Mouse (Mus musculus) intestine, embryonic 15.5 days (tissue): Measurements from ENCODE around the gene BC003965. TPM values are rescaled to one million over a fixed set of nuclear protein-coding genes. Genes with fewer than 3 reads are reported as not detected.
"Not testable (repeated sequence)": the region's sequence is repeated elsewhere in the genome, so short reads cannot be mapped to it uniquely, and the experiment has no call there.

Source experiments
- ATAC-seq: fragments of 200-750 bp; cut with Nextera tagmentation; 2 replicates; pipeline ENCODE4 v1.8.0; 2017; ENCODE audit warnings: moderate TSS enrichment, moderate library complexity
- H3K27ac ChIP-seq: fragments of 300-500 bp; sonication (generic); 2 replicates; pipeline ENCODE4 v1.5.1; 2015; ENCODE audit warnings: mild to moderate bottlenecking, inconsistent platforms
- H3K27me3 ChIP-seq: fragments of 300-500 bp; sonication (generic); replicated peaks from 2 replicates; pipeline ENCODE4 v1.6.1; 2015; ENCODE audit warnings: inconsistent platforms
- H3K36me3 ChIP-seq: fragments of 300-500 bp; sonication (generic); 2 replicates; pipeline ENCODE4 v1.6.1; 2015; ENCODE audit warnings: inconsistent platforms
- H3K4me1 ChIP-seq: fragments of 300-500 bp; sonication (generic); replicated peaks from 2 replicates; pipeline ENCODE4 v1.6.1; 2015; ENCODE audit warnings: inconsistent platforms
- H3K4me2 ChIP-seq: fragments of 300-500 bp; sonication (generic); replicated peaks from 2 replicates; pipeline ENCODE4 v1.6.1; 2015; ENCODE audit warnings: mild to moderate bottlenecking, inconsistent platforms
- H3K4me3 ChIP-seq: fragments of 300-500 bp; sonication (generic); replicated peaks from 2 replicates; pipeline ENCODE4 v1.5.1; 2015; ENCODE audit warnings: inconsistent platforms
- H3K9ac ChIP-seq: fragments of 300-500 bp; sonication (generic); 2 replicates; pipeline ENCODE4 v1.6.1; 2015; ENCODE audit warnings: inconsistent platforms
- H3K9me3 ChIP-seq: fragments of 300-500 bp; sonication (generic); 2 replicates; pipeline ENCODE4 v1.6.1; 2016; ENCODE audit warnings: inconsistent platforms
- WGBS: fragments of 180-500 bp; shearing (Covaris S2); methylation state at CpG from one replicate; pipeline ENCODE4 v1.1.7; 2015; 5-methylcytosine and 5-hydroxymethylcytosine counted together
- polyA plus RNA-seq: library from polyadenylated mRNA; unstranded; fragments of >200 nt; fragmentation: Nextera tagmentation; extraction: Ambion mirVana; gene quantifications from 2 replicates; pipeline ENCODE4 v1.2.1, GENCODE M21; 2015

BC003965 gene
- polyA plus RNA-seq, 1 experiment from 2014 or later, result 39.5 TPM

- 88% methylated on average over 1 of the region's 1 CpGs for WGBS
- ATAC-seq, result no peak
- Histone ChIP-seq H3K4me1 (peaks cover 6% of the 10 kb centered on the region), H3K27ac (no peak overlapping the region), H3K9ac (no peak overlapping the region), H3K4me2 (no peak overlapping the region), H3K36me3 (0 out of 2 replicates have a peak, but pooled peaks cover 2% of the 10 kb centered on the region), H3K27me3 (no peaks in the 10 kb centered on the region), H3K9me3 (no peaks in the 10 kb centered on the region), H3K4me3 (no peak overlapping the region)
These were observed 36.4 kb downstream of the BC003965 start for GRCm38 (mm10) chr17:25220746-25221145.

GRCm38 (mm10) chr17:25221821-25222503 lies 37.6 kb downstream of the BC003965 start:
- Histone ChIP-seq H3K4me2 (peak overlapping the region; percentile 77), H3K36me3 (0 out of 2 replicates have a peak, but pooled peaks cover 2% of the 10 kb centered on the region), H3K4me1 (peaks cover 6% of the 10 kb centered on the region), H3K4me3 (peak overlapping the region; percentile 43), H3K27ac (no peak overlapping the region), H3K9ac (peak overlapping the region; percentile 44), H3K27me3 (no peaks in the 10 kb centered on the region), H3K9me3 (no peaks in the 10 kb centered on the region)
- WGBS, result 2% methylated on average over 23 of the region's 30 CpGs
- peak; percentile 92 for ATAC-seq

GRCm38 (mm10) chr17:25222504-25222940 lies 38.2 kb downstream of the BC003965 start:
- not testable (repeated sequence) for H3K9me3 ChIP-seq, H3K4me1 ChIP-seq, H3K27ac ChIP-seq, H3K9ac ChIP-seq, H3K27me3 ChIP-seq, H3K36me3 ChIP-seq
- WGBS, result 14% methylated on average over 16 of the region's 28 CpGs
- H3K4me3 ChIP-seq, result peak overlapping the region; percentile 43
- peak overlapping the region; percentile 77 for H3K4me2 ChIP-seq
- ATAC-seq, result peak; percentile 93

GRCm38 (mm10) chr17:25222951-25223601 lies 38.7 kb downstream of the BC003965 start:
- Histone ChIP-seq H3K36me3 (0 out of 2 replicates have a peak, but pooled peaks cover 2% of the 10 kb centered on the region), H3K4me1 (peaks cover 6% of the 10 kb centered on the region), H3K27ac (no peak overlapping the region), H3K27me3 (no peaks in the 10 kb centered on the region), H3K4me2 (peak overlapping the region; percentile 59), H3K4me3 (peak overlapping the region; percentile 29), H3K9ac (no peak overlapping the region), H3K9me3 (no peaks in the 10 kb centered on the region)
- ATAC-seq, result no peak
- 50% methylated on average over 6 of the region's 6 CpGs for WGBS

- no peak overlapping the region for H3K27ac ChIP-seq
- no peak overlapping the region for H3K4me2 ChIP-seq
- no peak overlapping the region for H3K9ac ChIP-seq
- no peak overlapping the region for H3K4me3 ChIP-seq
- ATAC-seq, result no peak
- H3K9me3 ChIP-seq, result no peaks in the 10 kb centered on the region
- peaks cover 6% of the 10 kb centered on the region for H3K4me1 ChIP-seq
- H3K27me3 ChIP-seq, result no peaks in the 10 kb centered on the region
- no peaks in the 10 kb centered on the region for H3K36me3 ChIP-seq
- 86% methylated on average over 7 of the region's 7 CpGs for WGBS
These were observed 40.4 kb downstream of the BC003965 start for GRCm38 (mm10) chr17:25224586-25225222.

GRCm38 (mm10) chr17:25225659-25226058 lies 41.3 kb downstream of the BC003965 start:
- 94% methylated on average over 4 of the region's 4 CpGs for WGBS
- no peak for ATAC-seq
- H3K4me2 ChIP-seq, result no peak overlapping the region

GRCm38 (mm10) chr17:25227991-25228390 lies 43.6 kb downstream of the BC003965 start:
- ATAC-seq, result no peak
- Histone ChIP-seq H3K4me1 (peaks cover 1% of the 10 kb centered on the region; the same call in 1 of the 2 replicates), H3K4me3 (no peak overlapping the region), H3K9me3 (no peaks in the 10 kb centered on the region), H3K36me3 (peaks cover 11% of the 10 kb centered on the region; the same call in 1 of the 2 replicates), H3K27ac (no peak overlapping the region), H3K4me2 (no peak overlapping the region), H3K9ac (no peak overlapping the region), H3K27me3 (no peaks in the 10 kb centered on the region)
- 80% methylated on average over 5 of the region's 5 CpGs for WGBS

More at GRCm38 (mm10) chr17:25225659-25226058, 41.3 kb downstream of the BC003965 start:
- no peaks in the 10 kb centered on the region for H3K9me3 ChIP-seq
- no peak overlapping the region for H3K27ac ChIP-seq
- H3K36me3 ChIP-seq, result 0 out of 2 replicates have a peak, but pooled peaks cover 4% of the 10 kb centered on the region
- peaks cover 6% of the 10 kb centered on the region for H3K4me1 ChIP-seq
- H3K27me3 ChIP-seq, result no peaks in the 10 kb centered on the region
- no peak overlapping the region for H3K9ac ChIP-seq
- no peak overlapping the region for H3K4me3 ChIP-seq

GRCm38 (mm10) chr17:25230014-25230655 lies 45.8 kb downstream of the BC003965 start:
- not testable (repeated sequence) for H3K9me3 ChIP-seq, H3K9ac ChIP-seq, H3K4me2 ChIP-seq, H3K27me3 ChIP-seq, H3K27ac ChIP-seq, H3K4me1 ChIP-seq, H3K4me3 ChIP-seq
- peaks cover 17% of the 10 kb centered on the region; the same call in 1 of the 2 replicates for H3K36me3 ChIP-seq
- ATAC-seq, result peak; percentile 51; the same call in 1 of the 2 replicates
- 67% methylated on average over 17 of the region's 17 CpGs for WGBS

- WGBS, result 89% methylated on average over 3 of the region's 3 CpGs
- H3K4me2 ChIP-seq, result no peak overlapping the region
- no peaks in the 10 kb centered on the region for H3K9me3 ChIP-seq
- H3K27ac ChIP-seq, result no peak overlapping the region
- no peak overlapping the region for H3K4me3 ChIP-seq
- H3K36me3 ChIP-seq, result peaks cover 17% of the 10 kb centered on the region; the same call in 1 of the 2 replicates
- H3K9ac ChIP-seq, result no peak overlapping the region
- no peaks in the 10 kb centered on the region for H3K4me1 ChIP-seq
- no peaks in the 10 kb centered on the region for H3K27me3 ChIP-seq
- ATAC-seq, result no peak
These were observed 46.3 kb downstream of the BC003965 start for GRCm38 (mm10) chr17:25230700-25231099.

GRCm38 (mm10) chr17:25231621-25232020 lies 47.3 kb downstream of the BC003965 start:
- H3K9ac ChIP-seq, H3K27me3 ChIP-seq, H3K9me3 ChIP-seq, H3K4me2 ChIP-seq, H3K4me1 ChIP-seq, H3K4me3 ChIP-seq, H3K27ac ChIP-seq: not testable (repeated sequence)
- 96% methylated on average over 6 of the region's 11 CpGs for WGBS
- H3K36me3 ChIP-seq, result peaks cover 17% of the 10 kb centered on the region; the same call in 1 of the 2 replicates
- ATAC-seq, result peak; percentile 49

GRCm38 (mm10) chr17:25235635-25236034 lies 51.3 kb downstream of the BC003965 start:
- Histone ChIP-seq H3K27ac (no peak overlapping the region), H3K4me3 (no peak overlapping the region), H3K9ac (no peak overlapping the region), H3K4me1 (peaks cover 3% of the 10 kb centered on the region; the same call in 1 of the 2 replicates), H3K36me3 (peaks cover 13% of the 10 kb centered on the region; the same call in 1 of the 2 replicates), H3K9me3 (no peaks in the 10 kb centered on the region), H3K27me3 (no peaks in the 10 kb centered on the region), H3K4me2 (no peak overlapping the region)
- no peak for ATAC-seq
- whole genome bisulfite sequencing, result 80% methylated on average over 9 of the region's 9 CpGs
